Mouse (Mus musculus) MEL (cell line): ENCODE results near the gene Trim66.

ENCODE experiments used
- POLR2A ChIP-seq, 2 experiments: IDR thresholded peaks; 2 replicates each; pipeline ENCODE4 v1.6.1; 2011 to 2012; ENCODE audit warnings: low read length in 2 of 2, mild to moderate bottlenecking in 2 of 2, control low read depth in 1 of 2, improper control_type of control experiment in 1 of 2, low read depth in 1 of 2, moderate library complexity in 1 of 2; ENCODE audit not compliant: control insufficient read depth in 1 of 2, insufficient read depth in 1 of 2, poor library complexity in 1 of 2
- RCOR1 ChIP-seq: IDR thresholded peaks from 2 replicates; pipeline ENCODE4 v1.6.1; 2012; ENCODE audit warnings: low read depth, mild to moderate bottlenecking, inconsistent platforms, low read length, improper control_type of control experiment

- no peak for TF ChIP-seq POLR2A (IDR thresholded peaks at IDR 0.05; ENCODE audit: control insufficient read depth in 1 of 2, insufficient read depth in 1 of 2, low read depth in 1 of 2, low read length in 2 of 2, poor library complexity in 1 of 2)
- TF ChIP-seq RCOR1, result no peak
These were observed 8.6 kb upstream of the Trim66 start for GRCm38 (mm10) chr7:109516500-109516899.
